Mouse (Mus musculus): ENCODE results near the gene Fam57b.

The Fam57b gene

DNA sequence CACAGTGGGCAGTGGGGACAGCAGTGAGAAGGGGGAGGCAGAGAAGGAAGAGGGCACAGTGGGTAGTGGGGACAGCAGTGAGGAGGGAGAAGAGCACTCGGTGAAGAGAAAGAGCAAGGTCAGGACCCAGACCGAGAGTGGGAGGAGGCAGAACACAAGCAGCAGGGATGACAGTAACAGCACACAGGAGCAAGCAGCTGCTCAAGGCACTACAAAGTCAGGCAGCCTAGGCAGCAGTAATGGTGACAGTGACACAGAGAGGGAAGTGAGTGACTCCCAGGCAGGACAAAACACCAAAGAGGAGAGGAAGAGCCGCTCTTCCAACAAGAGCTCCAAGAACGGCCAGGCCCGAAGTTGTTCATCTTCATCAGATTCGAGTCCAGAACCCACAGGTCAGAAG lies 66.3 kb downstream of the Fam57b start:
- DNase-seq (ENCODE audit: extremely low read depth, low read depth, low spot score) = no peak

DNA sequence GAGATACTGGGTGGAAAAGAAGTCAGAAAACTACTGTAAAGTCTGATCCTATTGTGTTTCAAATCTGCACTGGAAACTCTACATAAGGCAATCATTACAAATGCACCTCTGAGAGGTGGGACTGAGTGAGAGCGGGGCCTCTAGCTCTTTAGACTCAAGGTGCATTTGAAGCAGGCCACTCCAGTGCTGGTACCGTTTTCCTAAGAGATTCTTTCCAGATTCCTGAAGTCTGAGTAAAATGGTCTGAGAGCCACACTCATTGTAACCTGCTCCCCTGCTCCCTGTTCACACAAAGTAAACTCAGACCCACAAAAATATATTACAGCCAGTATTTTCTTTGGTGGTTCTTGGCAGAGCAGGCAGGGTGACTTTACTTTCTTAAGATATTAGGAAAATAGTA lies 70.1 kb downstream of the Fam57b start:
- no peak for DNase-seq (ENCODE audit: extremely low read depth, low read depth, low spot score)

DNA sequence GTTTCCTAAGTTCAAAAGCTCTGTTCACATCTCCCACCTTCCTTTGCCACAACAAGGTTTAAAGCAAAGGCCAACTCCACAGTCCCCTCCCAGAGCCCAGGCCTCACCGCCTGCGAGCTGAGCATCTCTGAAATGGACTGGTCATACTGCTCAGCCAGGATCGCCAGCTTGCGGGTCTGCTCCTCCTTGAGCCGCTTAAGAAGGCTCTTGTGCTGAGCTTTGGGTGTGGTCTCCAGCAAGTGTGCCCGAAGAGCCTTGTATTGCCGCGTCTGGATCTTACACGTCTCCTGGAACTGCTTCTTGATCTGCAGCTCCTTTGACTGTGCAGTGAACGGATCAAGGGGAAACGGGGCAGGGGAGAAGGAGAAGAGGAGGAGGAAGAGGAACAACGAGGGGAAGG lies 70.5 kb downstream of the Fam57b start:
- DNase-seq (ENCODE audit: extremely low read depth, low read depth, low spot score) = no peak

DNA sequence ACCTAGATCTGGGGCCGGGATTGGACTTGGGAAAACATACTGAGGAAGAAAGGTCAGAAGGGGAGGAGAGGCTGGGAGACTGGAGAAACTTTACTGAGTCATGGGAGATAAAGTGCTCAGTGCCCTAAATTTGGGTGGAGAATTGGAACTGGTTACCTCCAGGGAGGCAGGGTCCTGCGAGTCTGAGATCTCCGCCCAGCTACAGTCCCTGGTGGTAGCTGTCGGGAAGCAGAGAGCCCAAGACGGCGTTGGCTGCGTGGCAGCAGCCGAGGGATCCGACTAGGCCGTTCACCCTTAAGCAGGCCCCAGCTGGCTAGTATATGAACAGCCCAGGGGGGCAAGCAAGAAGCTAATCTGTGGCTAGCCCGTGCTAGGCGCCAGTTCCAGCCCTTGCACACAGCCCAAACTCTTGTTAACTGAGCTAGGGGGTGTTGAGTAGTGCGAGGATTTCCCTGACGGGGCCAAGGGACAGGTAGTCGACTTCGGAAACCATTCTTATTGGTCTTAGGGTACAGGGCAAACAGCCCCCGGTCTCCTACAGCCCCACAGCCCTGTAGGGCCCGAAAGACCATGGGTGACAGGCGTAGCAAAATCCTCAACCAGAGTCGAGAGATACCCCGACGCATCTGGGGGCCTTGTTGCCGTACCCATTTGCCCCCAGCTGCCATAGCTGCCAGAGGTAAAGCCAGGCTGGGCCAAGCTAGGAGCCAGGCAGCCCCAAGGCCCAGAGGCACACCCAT lies 72.5 kb downstream of the Fam57b start:
- DNase-seq (ENCODE audit: extremely low read depth, low read depth, low spot score) = no peak

DNA sequence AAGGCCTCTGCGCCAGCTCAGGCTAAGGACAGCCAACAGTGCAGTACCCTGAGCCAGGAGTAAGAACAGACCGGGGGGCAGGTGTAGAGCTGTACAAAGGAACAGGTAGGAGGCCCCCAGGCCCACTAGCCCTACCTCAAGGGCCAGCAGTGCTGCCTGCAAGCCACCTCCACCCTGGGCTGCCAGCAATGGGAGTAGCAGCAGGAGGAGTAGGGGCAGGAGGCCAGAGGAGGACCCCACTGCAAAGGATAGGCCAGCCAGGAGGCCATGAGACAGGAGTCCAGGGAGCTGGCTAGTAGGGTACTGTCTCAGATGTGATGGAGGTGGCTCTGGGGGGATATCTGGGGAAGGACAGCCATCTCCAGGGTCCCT lies 73.0 kb downstream of the Fam57b start:
- no peak for DNase-seq (ENCODE audit: extremely low read depth, low read depth, low spot score)

DNA sequence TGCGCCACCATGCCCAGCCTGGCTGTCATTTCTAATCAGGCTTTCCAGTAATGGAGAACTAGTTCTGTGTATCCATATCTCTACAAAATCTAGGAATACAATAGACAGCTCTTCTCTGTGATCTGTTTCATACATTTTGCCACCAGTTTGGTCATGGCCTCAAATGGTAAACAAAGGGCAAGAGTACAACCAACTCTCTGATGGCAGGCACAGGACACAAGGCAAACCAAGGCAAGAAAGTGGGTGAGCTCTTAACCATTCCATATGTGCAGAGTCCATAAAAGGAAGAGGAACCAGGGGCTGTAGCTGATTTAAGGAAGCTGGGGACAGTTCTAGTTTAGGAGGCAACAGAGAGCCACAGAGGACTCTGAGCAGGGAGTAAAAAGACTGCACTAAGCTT lies 79.8 kb downstream of the Fam57b start:
- DNase-seq (ENCODE audit: extremely low read depth, low read depth, low spot score) = no peak

Data from fat pad, adult 2 months (tissue).